Mouse (Mus musculus) bone marrow macrophage, adult 2 months (primary cell): Measurements from ENCODE around the gene St8sia1.

Source experiments
- CTCF ChIP-seq: IDR thresholded peaks from 2 replicates; pipeline ENCODE4 v1.5.1; 2012; ENCODE audit warnings: low read depth, mild to moderate bottlenecking, low read length, moderate library complexity
- POLR2A ChIP-seq: IDR thresholded peaks from 2 replicates; pipeline ENCODE4 v1.6.1; 2012; ENCODE audit warnings: mild to moderate bottlenecking, low read depth, low read length, borderline replicate concordance

DNA sequence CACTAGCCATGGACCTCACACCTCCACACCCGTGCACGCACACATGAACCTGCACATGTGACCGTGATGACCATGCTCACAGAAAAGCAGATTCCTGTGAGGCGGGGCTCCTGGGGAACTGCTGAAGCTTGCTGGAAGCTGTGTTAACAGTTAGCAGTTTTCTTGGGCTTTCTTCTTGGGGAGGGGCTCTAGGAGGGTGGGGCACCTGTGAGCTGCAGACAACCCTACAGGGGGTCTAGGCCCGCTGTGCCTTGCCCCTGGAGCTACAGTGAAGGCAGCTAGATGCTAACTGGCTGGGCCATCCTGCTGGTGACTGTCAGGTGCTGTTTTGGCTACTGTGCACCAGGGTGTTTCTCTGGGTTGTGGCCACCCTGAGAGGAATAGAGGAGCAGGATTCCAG is 44.6 kb upstream of the St8sia1 start:
- TF ChIP-seq POLR2A, result no peak
- TF ChIP-seq CTCF, result no peak
